Mouse (Mus musculus) erythroblast, embryonic 14.5 days (primary cell): ENCODE results near the gene Capn5.

ENCODE experiments used
- GATA1 ChIP-seq: IDR thresholded peaks from 2 replicates; pipeline ENCODE4 v1.6.1; 2012; ENCODE audit warnings: low read length, inconsistent platforms, mixed read lengths
- TAL1 ChIP-seq: IDR thresholded peaks from 3 replicates; pipeline ENCODE4 v1.6.1; 2012; ENCODE audit warnings: low read length, inconsistent platforms, mixed read lengths

DNA sequence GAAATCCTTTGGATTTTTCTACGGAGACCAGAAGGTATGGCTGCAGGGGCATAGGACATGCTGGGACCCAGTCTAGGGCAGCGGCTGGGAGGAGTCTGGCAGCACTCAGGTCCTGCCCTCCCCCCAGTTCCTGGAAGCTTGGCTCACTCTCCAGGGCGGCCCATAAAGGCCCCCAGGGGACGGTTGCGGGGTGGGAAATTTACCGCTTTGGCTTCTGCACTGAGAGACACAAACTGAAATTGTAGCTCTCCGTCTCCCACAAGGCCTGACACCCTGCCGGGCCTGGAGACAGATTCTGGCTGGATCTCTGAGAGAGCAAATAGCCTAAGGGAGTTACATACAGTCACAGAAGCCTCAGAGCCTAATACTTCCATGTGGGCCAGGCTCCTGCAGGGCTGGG lies 25.7 kb downstream of the Capn5 start:
- TF ChIP-seq GATA1 = no peak
- TF ChIP-seq TAL1 = no peak
